Mouse (Mus musculus): ENCODE measurements around the gene Tex22. TPM values are rescaled to one million over a fixed set of nuclear protein-coding genes. Genes with fewer than 3 reads are reported as not detected.

The Tex22 gene
- polyA plus RNA-seq, 1 experiment from 2014 or later, result not detected

DNA sequence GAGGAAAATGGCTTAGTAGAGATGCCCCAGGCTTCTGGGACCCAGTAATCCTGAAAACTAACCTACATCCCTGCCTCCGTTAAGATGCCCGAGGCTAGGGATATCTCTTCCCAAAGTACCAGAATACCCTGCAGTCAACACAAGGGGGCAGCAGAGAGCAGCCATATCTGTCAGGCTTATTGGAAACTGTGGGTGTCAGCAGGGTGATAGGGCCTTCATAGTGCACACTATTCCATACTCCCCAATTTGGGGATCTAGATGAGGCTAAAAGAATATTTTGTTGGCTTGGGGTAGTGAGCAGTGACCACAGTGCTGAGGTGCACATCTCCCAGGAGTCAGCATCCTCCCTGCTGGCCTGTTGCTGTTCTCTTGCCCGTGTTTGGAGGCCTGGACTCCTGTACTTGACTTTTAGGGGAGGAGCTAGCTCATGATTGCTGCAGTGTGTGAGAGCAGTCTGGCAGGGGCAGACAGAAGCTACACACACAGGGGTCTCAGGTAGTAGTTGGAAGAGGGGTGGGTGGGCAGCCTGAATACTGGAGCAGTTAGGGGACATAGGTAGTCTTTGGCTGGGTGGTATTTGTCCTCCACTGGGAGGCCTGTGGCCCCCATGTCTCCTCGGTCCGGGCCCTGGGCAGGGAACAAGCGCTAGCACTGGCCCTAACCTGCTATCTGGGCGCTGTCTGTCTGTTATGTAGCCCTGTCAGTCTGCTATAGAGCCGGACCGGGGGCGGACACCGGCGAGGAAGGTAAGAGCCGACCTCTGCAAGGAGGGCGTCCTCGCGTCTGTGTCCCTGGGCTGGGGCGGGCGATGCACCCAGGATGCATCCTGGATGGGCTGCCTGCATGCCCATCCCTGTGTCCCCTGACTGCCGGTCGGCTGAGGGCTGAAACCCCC, 45.5 kb downstream of the Tex22 start:
- Histone ChIP-seq H3K4me1 (ENCODE audit: control insufficient read depth, low read depth, low read length) (no peaks in the 10 kb centered on the region; the same call in 1 of the 2 replicates), H3K4me2 (ENCODE audit: low read depth, low read length) (no peak overlapping the region), H3K9me3 (replicated peaks; ENCODE audit: control insufficient read depth, low read length) (no peaks in the 10 kb centered on the region), H3K36me3 (ENCODE audit: control insufficient read depth, insufficient read depth) (peaks cover 42% of the 10 kb centered on the region), H3K9ac (ENCODE audit: low read depth, low read length) (no peak overlapping the region), H3K27me3 (ENCODE audit: control insufficient read depth, insufficient read depth, low read depth, low read length) (no peaks in the 10 kb centered on the region), H3K4me3 (ENCODE audit: low read depth, low read length) (no peak overlapping the region), H3K27ac (ENCODE audit: low read length) (no peak overlapping the region)
- ATAC-seq (ENCODE audit: low read depth), result peak; percentile 52
- WGBS (ENCODE audit: insufficient replicate concordance), result 81% methylated on average over 20 of the region's 20 CpGs

- H3K4me2 ChIP-seq (ENCODE audit: low read depth, low read length), result no peak overlapping the region
- no peaks in the 10 kb centered on the region; the same call in 1 of the 2 replicates for H3K4me1 ChIP-seq (ENCODE audit: control insufficient read depth, low read depth, low read length)
- H3K27ac ChIP-seq (ENCODE audit: low read length), result no peak overlapping the region
- ATAC-seq (ENCODE audit: low read depth), result peak; percentile 19; the same call in 1 of the 2 replicates
- no peaks in the 10 kb centered on the region for H3K27me3 ChIP-seq (ENCODE audit: control insufficient read depth, insufficient read depth, low read depth, low read length)
- 62% methylated on average over 6 of the region's 6 CpGs for WGBS (ENCODE audit: insufficient replicate concordance)
- H3K9ac ChIP-seq (ENCODE audit: low read depth, low read length), result no peak overlapping the region
- H3K9me3 ChIP-seq (replicated peaks; ENCODE audit: control insufficient read depth, low read length), result no peaks in the 10 kb centered on the region
- peaks cover 64% of the 10 kb centered on the region for H3K36me3 ChIP-seq (ENCODE audit: control insufficient read depth, insufficient read depth)
- H3K4me3 ChIP-seq (ENCODE audit: low read depth, low read length), result no peak overlapping the region
These were observed 50.4 kb downstream of the Tex22 start for GRCm38 (mm10) chr12:113124726-113125125.

- Histone ChIP-seq H3K27ac (ENCODE audit: low read length) (no peak overlapping the region), H3K27me3 (ENCODE audit: control insufficient read depth, insufficient read depth, low read depth, low read length) (no peaks in the 10 kb centered on the region), H3K4me1 (ENCODE audit: control insufficient read depth, low read depth, low read length) (no peaks in the 10 kb centered on the region), H3K9ac (ENCODE audit: low read depth, low read length) (no peak overlapping the region), H3K4me3 (ENCODE audit: low read depth, low read length) (no peak overlapping the region), H3K4me2 (ENCODE audit: low read depth, low read length) (no peak overlapping the region), H3K9me3 (replicated peaks; ENCODE audit: control insufficient read depth, low read length) (no peaks in the 10 kb centered on the region), H3K36me3 (ENCODE audit: control insufficient read depth, insufficient read depth) (peaks cover 51% of the 10 kb centered on the region)
- WGBS (ENCODE audit: insufficient replicate concordance), result 89% methylated on average over 8 of the region's 8 CpGs
- no peak for ATAC-seq (ENCODE audit: low read depth)
These were observed 56.4 kb downstream of the Tex22 start for GRCm38 (mm10) chr12:113130732-113131131.

- no peak overlapping the region for H3K9ac ChIP-seq (ENCODE audit: low read depth, low read length)
- H3K27ac ChIP-seq (ENCODE audit: low read length), result no peak overlapping the region
- peaks cover 51% of the 10 kb centered on the region for H3K36me3 ChIP-seq (ENCODE audit: control insufficient read depth, insufficient read depth)
- ATAC-seq (ENCODE audit: low read depth), result no peak
- H3K4me3 ChIP-seq (ENCODE audit: low read depth, low read length), result no peak overlapping the region
- H3K27me3 ChIP-seq (ENCODE audit: control insufficient read depth, insufficient read depth, low read depth, low read length), result no peaks in the 10 kb centered on the region
- no peak overlapping the region for H3K4me2 ChIP-seq (ENCODE audit: low read depth, low read length)
- WGBS (ENCODE audit: insufficient replicate concordance), result 89% methylated on average over 14 of the region's 14 CpGs
- no peaks in the 10 kb centered on the region for H3K9me3 ChIP-seq (replicated peaks; ENCODE audit: control insufficient read depth, low read length)
- H3K4me1 ChIP-seq (ENCODE audit: control insufficient read depth, low read depth, low read length), result no peaks in the 10 kb centered on the region
These were observed 57.3 kb downstream of the Tex22 start for GRCm38 (mm10) chr12:113131601-113132000.

DNA sequence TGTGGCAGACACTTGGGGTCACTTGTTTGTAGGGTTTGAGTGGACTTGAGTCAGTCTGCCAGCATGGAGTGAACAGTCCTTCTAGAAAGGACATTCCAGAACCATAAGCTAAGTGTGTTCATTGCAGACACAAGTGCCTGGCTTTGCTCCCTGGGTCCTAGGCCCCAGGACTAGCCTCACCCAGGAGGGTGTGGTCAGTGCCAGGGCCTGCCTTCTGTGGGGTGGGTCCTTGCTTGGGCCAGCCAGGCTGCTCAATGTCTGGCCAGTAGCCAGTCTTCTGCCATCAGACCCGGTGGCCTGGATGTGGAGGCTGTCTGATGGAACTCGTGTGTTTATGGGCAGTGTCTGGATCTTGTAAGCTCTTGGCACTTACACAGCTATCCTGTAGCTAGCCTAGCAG, 58.3 kb downstream of the Tex22 start:
- Histone ChIP-seq H3K36me3 (ENCODE audit: control insufficient read depth, insufficient read depth) (peaks cover 41% of the 10 kb centered on the region), H3K27ac (ENCODE audit: low read length) (no peak overlapping the region), H3K27me3 (ENCODE audit: control insufficient read depth, insufficient read depth, low read depth, low read length) (no peaks in the 10 kb centered on the region), H3K4me1 (ENCODE audit: control insufficient read depth, low read depth, low read length) (no peaks in the 10 kb centered on the region), H3K4me2 (ENCODE audit: low read depth, low read length) (no peak overlapping the region), H3K4me3 (ENCODE audit: low read depth, low read length) (no peak overlapping the region), H3K9me3 (replicated peaks; ENCODE audit: control insufficient read depth, low read length) (no peaks in the 10 kb centered on the region), H3K9ac (ENCODE audit: low read depth, low read length) (no peak overlapping the region)
- ATAC-seq (ENCODE audit: low read depth), result no peak
- WGBS (ENCODE audit: insufficient replicate concordance), result 71% methylated on average over 2 of the region's 2 CpGs

DNA sequence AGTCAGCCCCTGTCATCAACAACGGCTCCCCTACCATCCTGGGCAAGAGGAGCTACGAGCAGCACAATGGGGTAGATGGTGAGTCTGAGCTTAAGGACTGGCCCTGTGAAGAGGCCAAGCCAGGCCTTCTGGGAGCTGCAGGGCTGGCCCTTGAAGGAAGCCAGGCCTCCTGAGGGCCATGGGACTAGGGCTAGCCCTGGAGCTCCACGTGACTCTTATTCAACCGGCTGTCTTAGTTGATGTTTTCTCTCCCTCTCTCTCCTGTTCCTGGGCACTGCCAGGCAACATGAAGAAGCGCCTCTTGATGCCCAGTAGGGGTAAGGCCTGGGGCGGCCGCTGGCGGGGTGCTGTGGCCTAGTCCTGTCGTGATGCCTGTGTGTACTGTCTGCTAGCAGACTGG, 59.0 kb downstream of the Tex22 start:
- Histone ChIP-seq H3K4me1 (ENCODE audit: control insufficient read depth, low read depth, low read length) (no peaks in the 10 kb centered on the region), H3K4me2 (ENCODE audit: low read depth, low read length) (no peak overlapping the region), H3K36me3 (ENCODE audit: control insufficient read depth, insufficient read depth) (peaks cover 36% of the 10 kb centered on the region), H3K27me3 (ENCODE audit: control insufficient read depth, insufficient read depth, low read depth, low read length) (no peaks in the 10 kb centered on the region), H3K4me3 (ENCODE audit: low read depth, low read length) (no peak overlapping the region), H3K9ac (ENCODE audit: low read depth, low read length) (no peak overlapping the region), H3K9me3 (replicated peaks; ENCODE audit: control insufficient read depth, low read length) (no peaks in the 10 kb centered on the region), H3K27ac (ENCODE audit: low read length) (no peak overlapping the region)
- WGBS (ENCODE audit: insufficient replicate concordance), result 81% methylated on average over 9 of the region's 9 CpGs
- no peak for ATAC-seq (ENCODE audit: low read depth)

DNA sequence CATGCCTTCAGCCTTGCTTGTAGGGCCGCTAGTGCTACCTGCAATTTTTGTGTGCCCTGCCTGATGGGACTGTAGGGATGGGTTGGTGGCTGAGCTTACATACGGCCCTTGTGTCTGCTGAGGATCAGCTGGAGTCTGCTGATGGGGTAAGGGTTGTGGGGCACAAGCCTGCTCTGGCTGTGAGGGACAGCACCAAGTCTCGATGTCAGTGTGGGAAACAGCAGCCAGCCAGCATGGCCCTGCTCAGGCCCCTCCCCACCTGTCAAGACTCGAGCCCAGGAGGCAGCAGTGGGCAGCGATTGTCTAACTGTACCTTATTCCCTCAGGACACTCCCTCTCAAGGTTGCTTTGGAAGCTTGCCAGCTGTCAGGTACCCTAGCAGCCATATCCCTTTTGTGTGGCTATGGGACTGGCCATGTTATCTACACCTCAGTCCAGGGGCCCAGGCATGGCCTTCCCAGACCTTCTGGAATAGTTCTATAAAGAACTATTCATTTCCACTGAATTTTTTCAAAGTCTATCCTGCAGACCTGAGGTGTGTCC, 59.6 kb downstream of the Tex22 start:
- H3K27me3 ChIP-seq (ENCODE audit: control insufficient read depth, insufficient read depth, low read depth, low read length), result no peaks in the 10 kb centered on the region
- no peak for ATAC-seq (ENCODE audit: low read depth)
- 71% methylated on average over 5 of the region's 5 CpGs for WGBS (ENCODE audit: insufficient replicate concordance)
- no peaks in the 10 kb centered on the region for H3K4me1 ChIP-seq (ENCODE audit: control insufficient read depth, low read depth, low read length)
- H3K36me3 ChIP-seq (ENCODE audit: control insufficient read depth, insufficient read depth), result peaks cover 31% of the 10 kb centered on the region
- no peak overlapping the region for H3K4me2 ChIP-seq (ENCODE audit: low read depth, low read length)
- no peak overlapping the region for H3K4me3 ChIP-seq (ENCODE audit: low read depth, low read length)
- H3K9me3 ChIP-seq (replicated peaks; ENCODE audit: control insufficient read depth, low read length), result no peaks in the 10 kb centered on the region
- H3K27ac ChIP-seq (ENCODE audit: low read length), result no peak overlapping the region
- H3K9ac ChIP-seq (ENCODE audit: low read depth, low read length), result no peak overlapping the region

GRCm38 (mm10) chr12:113134502-113134901, 60.2 kb downstream of the Tex22 start:
- no peak overlapping the region for H3K4me2 ChIP-seq (ENCODE audit: low read depth, low read length)
- H3K4me3 ChIP-seq (ENCODE audit: low read depth, low read length), result no peak overlapping the region
- peaks cover 2% of the 10 kb centered on the region; the same call in 1 of the 2 replicates for H3K27me3 ChIP-seq (ENCODE audit: control insufficient read depth, insufficient read depth, low read depth, low read length)
- ATAC-seq (ENCODE audit: low read depth), result no peak
- peaks cover 30% of the 10 kb centered on the region for H3K36me3 ChIP-seq (ENCODE audit: control insufficient read depth, insufficient read depth)
- 77% methylated on average over 4 of the region's 4 CpGs for WGBS (ENCODE audit: insufficient replicate concordance)
- no peak overlapping the region for H3K27ac ChIP-seq (ENCODE audit: low read length)
- peaks cover 3% of the 10 kb centered on the region for H3K4me1 ChIP-seq (ENCODE audit: control insufficient read depth, low read depth, low read length)
- no peaks in the 10 kb centered on the region for H3K9me3 ChIP-seq (replicated peaks; ENCODE audit: control insufficient read depth, low read length)
- H3K9ac ChIP-seq (ENCODE audit: low read depth, low read length), result no peak overlapping the region

DNA sequence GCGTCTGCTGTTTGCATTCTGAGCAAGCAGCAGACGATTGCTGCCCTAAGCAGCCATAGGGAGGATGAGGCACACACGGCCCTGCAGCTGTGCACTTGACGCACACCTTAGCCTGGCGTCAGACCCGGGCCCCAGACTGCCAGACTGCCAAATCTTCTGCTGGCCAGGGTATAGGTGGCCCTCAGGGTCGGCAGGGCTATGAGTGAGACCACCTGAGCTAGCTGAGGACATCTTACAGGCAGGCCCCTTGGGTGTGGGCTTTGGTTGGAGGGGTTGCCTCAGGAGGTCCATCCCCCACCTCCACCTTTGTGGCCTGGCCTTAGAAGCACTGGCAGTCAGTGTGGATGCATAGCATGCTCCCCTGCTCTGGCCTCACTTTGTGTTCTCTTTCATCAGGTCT, 61.1 kb downstream of the Tex22 start:
- ATAC-seq (ENCODE audit: low read depth), result no peak
- Histone ChIP-seq H3K9ac (ENCODE audit: low read depth, low read length) (no peak overlapping the region), H3K4me3 (ENCODE audit: low read depth, low read length) (no peak overlapping the region), H3K4me2 (ENCODE audit: low read depth, low read length) (no peak overlapping the region), H3K27ac (ENCODE audit: low read length) (no peak overlapping the region), H3K4me1 (ENCODE audit: control insufficient read depth, low read depth, low read length) (peaks cover 12% of the 10 kb centered on the region), H3K27me3 (ENCODE audit: control insufficient read depth, insufficient read depth, low read depth, low read length) (peaks cover 5% of the 10 kb centered on the region; the same call in 1 of the 2 replicates), H3K9me3 (replicated peaks; ENCODE audit: control insufficient read depth, low read length) (no peaks in the 10 kb centered on the region), H3K36me3 (ENCODE audit: control insufficient read depth, insufficient read depth) (peaks cover 27% of the 10 kb centered on the region)
- WGBS (ENCODE audit: insufficient replicate concordance), result 73% methylated on average over 7 of the region's 7 CpGs

Data from liver, embryonic 16.5 days (tissue).